Mouse (Mus musculus) forebrain, embryonic 16.5 days (tissue): ENCODE data around the gene Clip2. TPM values are rescaled to one million over a fixed set of nuclear protein-coding genes. Genes with fewer than 3 reads are reported as not detected.

ENCODE experiments used
- ATAC-seq: fragments of 200-750 bp; cut with Nextera tagmentation; 2 replicates; pipeline ENCODE4 v1.8.0; 2017; ENCODE audit warnings: mild to moderate bottlenecking, moderate library complexity
- H3K27ac ChIP-seq: fragments of 300-500 bp; sonication (generic); 2 replicates; pipeline ENCODE4 v1.5.1; 2014; ENCODE audit warnings: low read length, control low read depth
- H3K27me3 ChIP-seq: fragments of 300-500 bp; sonication (generic); replicated peaks from 2 replicates; pipeline ENCODE4 v1.6.1; 2014; ENCODE audit warnings: low read length; ENCODE audit not compliant: control insufficient read depth, insufficient read depth
- H3K36me3 ChIP-seq: fragments of 300-500 bp; sonication (generic); 2 replicates; pipeline ENCODE4 v1.6.1; 2014; ENCODE audit not compliant: control insufficient read depth, insufficient read depth
- H3K4me1 ChIP-seq: fragments of 300-500 bp; sonication (generic); replicated peaks from 2 replicates; pipeline ENCODE4 v1.6.1; 2014; ENCODE audit warnings: low read length; ENCODE audit not compliant: control insufficient read depth, insufficient read depth
- H3K4me2 ChIP-seq: fragments of 300-500 bp; sonication (generic); 2 replicates; pipeline ENCODE4 v1.6.1; 2014; ENCODE audit warnings: mild to moderate bottlenecking, low read length, control low read depth
- H3K4me3 ChIP-seq: fragments of 300-500 bp; sonication (generic); replicated peaks from 2 replicates; pipeline ENCODE4 v1.5.1; 2014; ENCODE audit warnings: mild to moderate bottlenecking, low read length, control low read depth
- H3K9ac ChIP-seq: fragments of 300-500 bp; sonication (generic); replicated peaks from 2 replicates; pipeline ENCODE4 v1.6.1; 2014; ENCODE audit warnings: low read depth, low read length, control low read depth
- H3K9me3 ChIP-seq: fragments of 300-500 bp; sonication (generic); 2 replicates; pipeline ENCODE4 v1.6.1; 2016; ENCODE audit warnings: low read length; ENCODE audit not compliant: control insufficient read depth
- WGBS: fragments of 180-500 bp; shearing (Covaris S2); extraction: QIAGEN DNeasy Blood & Tissue Kit; methylation state at CpG from one replicate; pipeline ENCODE4 v1.1.7; 2014; 5-methylcytosine and 5-hydroxymethylcytosine counted together
- polyA plus RNA-seq: library from polyadenylated mRNA; unstranded; fragments of >200 nt; fragmentation: Nextera tagmentation; extraction: Ambion mirVana; gene quantifications from 2 replicates; pipeline ENCODE4 v1.2.1, GENCODE M21; 2015

Clip2 gene
- polyA plus RNA-seq, 1 experiment from 2014 or later = 16.6 TPM

DNA sequence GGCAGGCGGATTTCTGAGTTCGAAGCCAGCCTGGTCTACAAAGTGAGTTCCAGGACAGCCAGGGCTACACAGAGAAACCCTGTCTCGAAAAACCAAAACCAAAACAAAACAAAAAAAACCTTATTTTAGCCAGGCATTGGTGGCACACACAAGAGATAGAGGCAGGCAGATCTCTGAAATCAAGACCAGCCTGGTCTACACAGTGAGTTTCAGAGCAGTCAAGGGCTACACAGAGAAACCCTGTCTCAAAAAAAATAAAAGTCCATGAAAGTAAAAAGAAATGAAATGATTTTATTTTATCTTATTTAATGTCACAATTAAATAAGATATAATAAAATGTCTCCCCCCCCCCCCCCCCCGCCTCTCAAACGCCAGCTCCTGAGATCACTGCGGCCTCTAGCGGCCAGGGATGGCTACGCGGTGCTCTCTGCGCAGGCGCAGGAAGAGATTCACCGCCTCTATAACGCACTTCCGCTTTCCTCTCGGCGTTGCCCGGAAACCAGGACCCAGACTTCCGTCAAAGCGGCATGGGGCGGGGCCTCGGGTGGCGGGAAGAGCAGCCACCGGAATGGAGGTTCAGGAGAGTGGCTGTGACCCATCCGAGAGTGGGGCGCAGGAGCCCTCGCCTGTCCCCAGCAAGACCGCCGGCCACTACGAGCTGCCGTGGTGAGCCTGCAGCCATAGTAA, 30.1 kb upstream of the Clip2 start:
- Histone ChIP-seq H3K27me3 (no peaks in the 10 kb centered on the region), H3K27ac (no peak overlapping the region), H3K36me3 (no peaks in the 10 kb centered on the region), H3K4me1 (peaks cover 9% of the 10 kb centered on the region), H3K9me3 (no peaks in the 10 kb centered on the region), H3K9ac (peak overlapping the region; percentile 79), H3K4me2 (peak overlapping the region; percentile 83), H3K4me3 (peak overlapping the region; percentile 98)
- 10% methylated on average over 22 of the region's 30 CpGs for WGBS
- ATAC-seq = peak; percentile 96

DNA sequence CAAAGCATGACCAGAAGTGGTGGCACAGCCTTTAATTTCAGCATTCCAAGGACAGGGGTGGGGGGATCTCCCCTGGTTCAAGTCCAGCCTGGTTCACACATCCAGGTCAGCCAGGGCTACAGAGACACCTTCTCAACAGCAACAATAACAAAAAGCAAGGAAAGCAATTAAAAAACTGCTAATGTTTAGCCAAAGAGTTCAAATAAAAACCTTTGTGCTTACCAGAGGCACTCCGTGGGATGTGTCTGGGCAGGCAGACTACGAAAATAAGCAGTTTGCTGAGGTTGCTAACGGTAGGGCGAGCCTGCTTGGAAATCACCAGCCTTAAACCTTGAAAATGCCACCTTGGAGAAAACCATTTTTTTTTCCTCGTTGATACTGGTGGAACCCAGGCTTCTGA, 28.9 kb upstream of the Clip2 start, which contains the start of gene Rfc2:
TSS of gene Rfc2 (plus strand) at position 221 of the 400 bp plus-strand sequence.
- Histone ChIP-seq H3K4me1 (peaks cover 9% of the 10 kb centered on the region), H3K27ac (no peak within 1 kb of the TSS), H3K27me3 (no peaks in the 10 kb centered on the region), H3K9ac (no peak within 1 kb of the TSS), H3K9me3 (no peaks in the 10 kb centered on the region), H3K4me3 (no peak within 1 kb of the TSS), H3K4me2 (no peak within 1 kb of the TSS), H3K36me3 (no peaks in the 10 kb centered on the region)
- no peak for ATAC-seq
- WGBS = 85% methylated on average over 5 of the region's 5 CpGs

DNA sequence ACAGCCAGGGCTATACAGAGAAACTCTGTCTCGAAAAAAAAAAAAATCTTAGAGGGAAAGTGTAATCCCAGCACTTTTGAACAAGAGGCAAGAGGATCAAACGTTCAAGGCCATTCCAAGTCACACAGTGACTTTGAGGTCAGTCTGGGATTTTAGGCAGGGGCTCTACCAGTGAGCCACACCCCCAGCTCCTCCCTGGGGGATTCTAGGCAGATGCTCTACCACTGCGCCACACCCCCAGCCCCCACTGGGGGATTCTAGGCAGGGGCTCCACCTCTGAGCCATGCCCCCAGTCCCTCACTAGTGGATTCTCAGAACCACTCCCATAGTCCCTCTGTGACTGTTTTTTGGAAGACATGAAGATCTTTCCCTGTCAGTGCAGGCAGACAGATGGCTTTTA, 26.9 kb upstream of the Clip2 start:
- Histone ChIP-seq H3K27ac (no peak overlapping the region), H3K4me1 (peaks cover 9% of the 10 kb centered on the region), H3K9ac (no peak overlapping the region), H3K4me3 (no peak overlapping the region), H3K9me3 (no peaks in the 10 kb centered on the region), H3K27me3 (no peaks in the 10 kb centered on the region), H3K36me3 (no peaks in the 10 kb centered on the region), H3K4me2 (no peak overlapping the region)
- WGBS = 63% methylated on average over 3 of the region's 3 CpGs
- no peak for ATAC-seq

GRCm38 (mm10) chr5:134577534-134577933, 25.3 kb upstream of the Clip2 start:
- Histone ChIP-seq H3K9ac (no peak overlapping the region), H3K9me3 (no peaks in the 10 kb centered on the region), H3K4me1 (peaks cover under 1% of the 10 kb centered on the region), H3K27ac (no peak overlapping the region), H3K27me3 (no peaks in the 10 kb centered on the region), H3K4me3 (no peak overlapping the region), H3K4me2 (no peak overlapping the region), H3K36me3 (no peaks in the 10 kb centered on the region)
- ATAC-seq = no peak
- WGBS = 90% methylated on average over 7 of the region's 7 CpGs

GRCm38 (mm10) chr5:134576517-134577220, 24.4 kb upstream of the Clip2 start:
- H3K36me3 ChIP-seq = no peaks in the 10 kb centered on the region
- peaks cover 9% of the 10 kb centered on the region for H3K4me1 ChIP-seq
- ATAC-seq = no peak
- 75% methylated on average over 14 of the region's 14 CpGs for WGBS
- H3K4me2 ChIP-seq = no peak overlapping the region
- no peak overlapping the region for H3K27ac ChIP-seq
- H3K9me3 ChIP-seq = no peaks in the 10 kb centered on the region
- H3K27me3 ChIP-seq = no peaks in the 10 kb centered on the region
- no peak overlapping the region for H3K9ac ChIP-seq
- H3K4me3 ChIP-seq = no peak overlapping the region

DNA sequence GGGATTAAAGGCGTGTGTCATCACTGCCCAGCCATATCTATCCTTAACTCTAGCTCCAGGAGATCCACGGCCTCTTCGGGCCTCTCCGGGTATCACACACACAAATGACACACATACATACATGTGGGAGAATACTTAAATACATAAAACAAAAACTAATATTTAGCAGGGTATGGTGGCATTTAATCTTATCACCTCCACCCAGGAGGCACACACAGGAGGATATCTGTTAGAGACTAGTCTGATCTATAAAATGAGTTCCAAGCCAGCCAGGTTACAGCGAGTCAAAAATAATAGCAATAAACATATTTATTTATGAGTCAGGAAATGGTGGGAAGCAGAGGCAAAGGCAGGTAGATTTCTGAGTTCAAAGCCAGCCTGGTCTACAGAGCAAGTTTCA, 23.6 kb upstream of the Clip2 start:
- H3K4me1 ChIP-seq = peaks cover 9% of the 10 kb centered on the region
- no peaks in the 10 kb centered on the region for H3K36me3 ChIP-seq
- no peak overlapping the region for H3K27ac ChIP-seq
- no peak for ATAC-seq
- H3K9me3 ChIP-seq = no peaks in the 10 kb centered on the region
- no peak overlapping the region for H3K4me2 ChIP-seq
- no peak overlapping the region for H3K9ac ChIP-seq
- 94% methylated on average over 5 of the region's 5 CpGs for WGBS
- no peak overlapping the region for H3K4me3 ChIP-seq
- H3K27me3 ChIP-seq = no peaks in the 10 kb centered on the region

- H3K36me3 ChIP-seq = no peaks in the 10 kb centered on the region
- no peaks in the 10 kb centered on the region for H3K9me3 ChIP-seq
- H3K9ac ChIP-seq = peak overlapping the region; percentile 63; the same call in 1 of the 2 replicates
- ATAC-seq = no peak
- H3K4me1 ChIP-seq = peaks cover 9% of the 10 kb centered on the region
- H3K4me2 ChIP-seq = peak overlapping the region; percentile 80
- WGBS = 53% methylated on average over 10 of the region's 10 CpGs
- H3K27ac ChIP-seq = no peak overlapping the region
- no peaks in the 10 kb centered on the region for H3K27me3 ChIP-seq
- peak overlapping the region; percentile 56 for H3K4me3 ChIP-seq
Observed at GRCm38 (mm10) chr5:134572508-134573214, 20.4 kb upstream of the Clip2 start.

DNA sequence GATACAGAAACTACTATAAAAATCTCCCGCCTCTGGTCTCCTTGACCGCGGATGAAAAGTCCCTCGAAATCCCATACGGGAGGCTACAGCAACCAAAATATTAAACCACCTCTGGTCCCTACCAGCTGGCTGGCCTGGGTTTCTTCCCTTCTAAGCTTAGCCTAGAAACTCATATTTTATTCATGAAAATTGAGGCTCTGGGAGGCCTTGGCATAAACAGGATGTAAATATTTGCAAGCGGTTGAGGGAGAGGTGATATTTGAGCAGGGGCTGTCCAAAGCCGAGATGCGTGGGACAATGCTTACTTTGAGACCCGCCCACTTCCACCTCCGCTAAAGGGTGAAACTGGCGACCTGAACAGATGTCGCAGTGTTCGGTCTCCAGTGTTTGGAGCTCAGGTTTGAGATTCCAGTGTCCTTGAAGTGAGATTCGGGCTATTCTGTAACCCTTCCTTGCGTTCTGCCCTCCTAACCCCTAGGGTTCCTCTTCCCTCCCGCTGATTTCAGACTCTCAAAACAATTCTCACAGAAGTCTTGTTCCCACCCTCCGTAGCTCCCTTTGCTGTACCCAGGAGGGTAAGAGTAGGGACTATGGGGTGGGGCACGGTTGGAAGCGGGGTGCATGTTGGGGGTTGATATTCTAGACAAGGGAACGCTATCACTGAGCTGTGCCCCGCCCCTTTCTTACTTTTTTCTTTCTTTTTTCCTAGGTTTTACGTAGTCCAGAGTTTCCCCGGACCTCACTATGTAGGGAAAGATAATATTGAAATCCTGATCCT, 19.7 kb upstream of the Clip2 start:
- Histone ChIP-seq H3K4me3 (peak overlapping the region; percentile 56), H3K4me1 (peaks cover 9% of the 10 kb centered on the region), H3K4me2 (peak overlapping the region; percentile 80), H3K9ac (peak overlapping the region; percentile 63), H3K9me3 (no peaks in the 10 kb centered on the region), H3K27me3 (no peaks in the 10 kb centered on the region), H3K27ac (peak overlapping the region; percentile 76), H3K36me3 (no peaks in the 10 kb centered on the region)
- WGBS = 1% methylated on average over 23 of the region's 23 CpGs
- ATAC-seq = peak; percentile 85
